Mouse (Mus musculus) urinary bladder, postnatal 10 days (tissue): ENCODE results near the gene Akap11.

ENCODE experiments used
- DNase-seq: peaks from one replicate; pipeline ENCODE4 v3.0.0; 2022; ENCODE audit warnings: low spot score

Gene Akap11

DNA sequence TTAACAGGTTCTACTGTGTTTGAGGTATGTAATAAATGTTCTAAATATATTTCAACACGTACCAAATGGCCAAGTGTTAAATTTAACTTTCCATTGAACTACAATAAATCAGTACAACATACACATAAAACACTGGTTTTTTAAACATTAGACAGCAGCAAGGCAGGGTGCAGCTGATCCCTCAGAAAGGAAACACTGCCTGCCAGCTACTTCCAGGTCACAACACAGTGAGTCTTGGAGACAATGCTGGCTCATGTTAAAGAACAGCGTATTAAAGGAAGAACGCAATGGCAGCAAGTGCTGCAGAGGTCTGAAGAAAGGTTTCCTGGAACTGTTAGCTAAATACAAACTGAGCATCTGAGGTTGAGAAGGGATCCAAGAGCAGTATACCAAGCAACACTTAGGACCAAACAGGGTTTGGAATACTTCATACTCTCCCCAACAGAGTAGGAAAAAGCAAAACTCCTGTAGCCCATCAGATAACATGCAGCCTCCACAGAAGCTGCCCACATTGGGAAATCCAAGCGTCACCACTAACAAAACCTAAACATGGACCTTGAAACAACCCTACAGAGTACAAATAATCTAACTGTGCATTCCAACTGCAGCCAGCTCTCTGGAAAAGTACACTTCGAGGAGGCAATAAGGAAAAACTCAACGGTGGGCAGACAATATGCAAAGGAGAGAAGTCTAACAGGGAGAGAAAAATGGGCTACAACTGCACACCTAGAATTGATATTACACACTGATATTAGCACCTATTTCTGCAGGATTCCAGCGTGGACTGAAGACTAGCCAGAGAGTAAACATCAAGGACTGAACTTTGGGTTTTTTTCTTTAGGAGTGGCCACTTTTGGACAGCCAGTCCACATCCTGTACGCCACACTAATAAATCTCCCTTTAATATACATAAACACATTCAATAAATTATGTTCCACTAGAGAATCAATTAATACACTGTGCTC is 7.9 kb downstream of the Akap11 start:
- DNase-seq, result no peak

DNA sequence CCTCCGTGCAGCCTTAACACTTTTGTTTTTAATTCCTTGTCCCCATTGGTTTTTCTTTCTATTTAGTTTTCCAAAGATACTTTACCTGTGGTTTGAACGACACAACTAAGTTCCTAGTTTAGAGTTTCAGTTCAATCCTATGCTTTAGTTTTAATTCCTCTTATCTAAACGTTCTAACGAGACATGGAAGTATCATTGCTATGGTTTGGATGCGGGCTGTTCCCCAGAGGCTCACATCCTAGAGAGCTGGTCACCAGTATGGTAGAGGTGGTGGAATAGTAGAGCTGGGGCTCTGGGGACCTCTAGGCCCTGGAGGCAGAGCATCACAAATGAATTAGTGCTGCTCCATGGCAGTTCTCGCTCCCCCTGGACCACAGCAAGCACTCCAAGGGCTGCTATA is 9.7 kb downstream of the Akap11 start:
- DNase-seq, result no peak

DNA sequence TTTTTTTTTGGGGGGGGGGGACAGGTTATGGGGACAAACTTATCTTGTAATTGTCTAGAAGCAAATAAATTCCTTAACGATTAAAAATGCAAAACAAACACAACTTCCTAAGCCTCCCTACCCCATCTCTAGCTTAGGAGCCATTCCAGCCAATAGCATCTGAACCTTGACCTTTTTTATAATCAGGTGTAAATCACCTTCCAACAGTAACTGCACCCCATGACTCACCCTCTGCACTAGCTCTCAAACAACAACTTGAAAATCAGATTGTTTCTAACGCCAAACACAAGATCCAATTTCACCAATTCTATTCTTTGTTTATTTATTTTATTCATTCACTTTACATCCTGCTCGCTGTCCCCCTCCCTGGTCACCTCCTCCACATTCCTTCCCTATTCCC is 10.1 kb downstream of the Akap11 start:
- DNase-seq, result no peak

DNA sequence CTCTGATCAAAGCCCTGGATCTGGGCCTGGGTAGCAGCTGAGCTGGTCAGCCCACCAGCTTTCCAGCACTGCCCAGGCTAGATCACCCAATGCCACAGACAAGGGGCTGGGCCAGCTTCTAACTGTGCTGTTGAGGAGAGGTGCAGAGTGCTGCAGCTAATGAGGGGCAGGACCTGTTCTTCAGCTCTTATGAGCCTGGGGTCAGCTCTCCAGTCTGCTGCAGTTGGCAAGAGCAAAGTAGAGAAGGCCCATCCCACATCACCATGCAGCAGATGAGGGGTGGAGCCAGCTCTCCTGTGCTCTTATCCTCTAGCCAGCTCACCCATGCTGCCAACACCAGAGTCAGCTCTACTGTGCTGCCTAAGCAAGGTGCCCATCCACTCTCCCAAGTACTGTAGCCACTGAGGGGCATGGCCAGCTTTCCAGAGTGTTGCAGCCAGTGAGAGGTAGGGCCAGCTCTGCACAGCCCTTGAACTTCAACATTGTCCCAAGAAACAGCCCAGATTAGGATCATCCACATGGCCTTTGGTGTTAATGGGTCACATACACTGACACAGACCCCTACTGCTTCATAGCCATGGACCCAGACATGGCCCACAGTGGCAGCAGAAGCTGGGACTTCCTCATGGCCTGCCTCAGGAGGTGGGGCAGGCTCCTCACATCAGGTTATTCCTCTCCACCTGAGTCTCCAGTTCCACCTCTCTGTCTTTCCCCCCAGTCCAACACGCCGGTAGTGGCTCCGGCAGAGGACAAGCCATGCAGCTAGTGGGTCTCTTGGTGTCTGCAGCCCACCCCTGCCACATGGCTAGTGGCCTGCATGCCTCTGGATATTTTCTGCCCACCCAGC is 10.8 kb downstream of the Akap11 start:
- no peak for DNase-seq

DNA sequence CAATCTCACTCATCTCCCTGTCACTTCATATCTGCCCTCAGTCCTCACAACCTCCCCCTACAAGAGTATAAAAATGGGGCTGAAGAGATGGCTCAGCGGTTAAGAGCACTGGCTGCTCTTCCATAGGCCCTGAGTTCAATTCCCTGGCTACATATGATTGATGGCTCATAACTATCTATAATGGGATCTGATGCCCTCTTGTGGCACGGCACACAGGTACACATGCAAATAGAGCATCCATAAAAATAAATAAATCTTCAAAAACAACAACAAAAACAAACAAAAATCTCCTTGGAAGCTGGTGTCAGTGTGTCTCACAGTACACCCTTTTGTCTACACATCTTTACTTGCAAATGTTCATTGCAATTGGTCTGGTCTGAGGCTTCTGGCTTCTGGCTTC is 11.5 kb downstream of the Akap11 start:
- no peak for DNase-seq

DNA sequence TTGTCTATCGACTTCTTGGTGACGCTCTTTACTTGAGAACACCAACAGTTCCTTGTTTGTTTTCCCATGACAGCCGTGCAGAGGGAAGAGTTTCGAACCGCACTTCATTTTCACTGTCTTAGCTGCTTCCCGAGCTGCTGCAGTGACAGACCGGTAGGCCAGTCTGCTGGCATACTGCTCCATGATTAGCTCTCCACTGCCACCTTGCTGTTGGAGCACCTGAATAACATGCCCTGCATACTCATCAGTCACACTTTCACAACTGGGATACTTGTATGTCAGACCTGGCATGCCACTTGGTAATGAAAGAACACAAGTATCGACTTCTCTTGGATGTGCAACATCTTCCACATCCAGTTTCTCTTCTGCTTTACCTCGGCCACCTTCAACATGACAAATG is 25.9 kb downstream of the Akap11 start:
- no peak for DNase-seq

DNA sequence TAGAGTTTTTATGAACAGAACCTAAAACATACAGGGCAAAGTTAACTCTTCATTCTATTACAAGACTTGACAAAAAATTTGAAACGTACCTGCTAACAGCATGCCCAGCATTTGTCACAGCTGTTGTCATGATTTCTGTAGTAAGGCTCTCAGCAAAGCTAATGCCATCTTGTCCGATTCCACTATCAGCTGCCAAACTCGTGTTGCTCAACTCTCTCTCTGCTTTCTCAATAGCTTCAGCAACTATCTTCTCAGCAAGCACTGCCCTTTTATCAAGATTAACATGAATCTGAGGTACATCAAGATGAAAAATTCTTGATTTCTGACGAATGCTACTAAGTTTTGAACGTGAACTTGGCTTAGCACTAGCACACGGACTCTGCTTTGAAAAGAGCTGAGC is 26.8 kb downstream of the Akap11 start:
- DNase-seq, result no peak

DNA sequence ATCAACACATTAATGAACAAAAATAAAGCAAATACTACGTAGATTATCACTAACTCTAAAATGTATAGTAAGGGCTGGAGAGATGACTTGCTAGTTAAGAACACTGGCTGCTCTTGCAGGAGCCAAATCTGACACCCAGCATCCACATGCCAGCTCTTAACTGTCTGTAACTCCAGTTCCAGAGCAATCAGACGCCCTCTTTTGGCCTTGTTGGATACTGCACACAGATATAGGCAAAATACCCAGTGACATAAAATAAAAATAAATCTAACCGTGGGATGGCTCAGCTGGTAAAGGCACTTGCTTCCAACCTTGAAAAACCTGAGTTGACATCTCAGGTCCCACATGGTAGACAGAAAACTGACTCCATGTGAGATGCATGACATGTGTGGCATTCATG is 36.0 kb downstream of the Akap11 start:
- DNase-seq, result no peak

DNA sequence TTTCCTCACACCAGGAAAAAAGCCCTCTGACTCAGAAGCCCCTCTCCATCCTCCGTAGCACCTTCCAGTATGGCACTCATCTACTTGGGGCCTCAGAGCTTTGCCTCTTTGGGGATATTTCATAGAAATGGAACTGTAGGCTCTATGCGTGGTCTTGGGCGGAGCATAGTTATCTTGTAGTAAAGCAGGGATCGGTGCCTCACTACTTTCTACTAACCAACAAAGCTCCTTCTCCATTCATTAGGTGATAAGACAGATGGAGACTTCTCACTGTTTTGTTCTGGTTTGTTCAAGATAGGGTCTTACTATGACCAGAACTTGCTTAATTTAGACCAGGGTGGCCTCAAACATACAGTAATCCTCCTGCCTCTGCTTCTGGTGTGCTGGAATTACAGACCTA is 39.9 kb downstream of the Akap11 start:
- DNase-seq, result no peak

DNA sequence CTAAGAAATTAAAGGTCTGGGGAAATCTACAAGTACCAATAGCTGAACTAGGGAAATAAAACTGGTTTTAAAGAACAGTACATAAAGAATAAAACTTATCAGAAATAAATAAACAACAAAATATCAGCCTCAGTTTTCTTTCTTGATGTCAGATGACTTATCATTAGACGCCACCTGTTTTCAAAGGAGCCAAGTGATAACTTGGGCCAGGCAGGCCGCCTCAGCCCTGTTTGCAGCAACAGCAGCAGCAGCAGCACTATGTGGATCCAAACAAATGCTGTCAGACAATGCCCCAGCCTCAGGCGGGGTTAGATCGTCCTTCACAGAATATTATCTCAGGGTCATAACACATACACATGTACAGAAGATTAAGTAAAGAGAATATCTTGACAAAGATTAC is 41.4 kb downstream of the Akap11 start:
- no peak for DNase-seq

DNA sequence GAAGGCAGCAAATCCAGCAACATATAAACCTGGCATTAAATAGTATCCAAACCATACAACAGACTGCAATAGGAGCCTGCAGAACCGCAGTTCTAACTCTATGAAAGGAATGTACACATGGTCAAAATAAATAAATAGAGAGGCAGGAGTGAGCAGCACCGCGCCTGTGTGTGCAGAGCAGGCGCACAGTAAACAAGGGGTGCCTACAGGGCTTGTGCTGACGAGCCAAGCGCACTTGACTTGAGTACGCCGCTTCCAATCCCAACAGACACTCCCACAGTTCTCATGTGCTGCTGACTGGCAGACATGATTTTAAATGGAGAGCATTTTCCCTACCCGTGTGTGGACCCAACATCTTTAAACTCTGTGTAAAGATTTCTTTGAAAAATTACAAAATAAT is 44.0 kb downstream of the Akap11 start:
- no peak for DNase-seq

DNA sequence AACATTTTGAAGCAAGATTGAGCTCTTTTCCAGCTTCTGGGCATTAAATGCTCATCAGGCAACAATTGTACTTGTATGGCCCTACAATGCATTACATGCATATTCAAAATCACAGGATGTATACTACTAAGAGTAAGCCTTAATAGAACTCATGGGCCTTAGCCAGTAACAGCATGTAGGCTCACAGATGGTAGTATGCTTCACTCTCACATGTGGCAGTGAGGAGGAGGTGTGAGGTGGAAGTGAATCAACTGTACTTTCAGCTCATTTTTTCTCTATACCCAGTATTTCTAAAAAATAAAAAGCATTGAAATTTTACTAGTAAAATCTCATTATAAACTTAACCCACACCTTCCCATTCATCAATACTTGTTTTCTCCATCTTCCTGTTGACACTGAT is 45.2 kb downstream of the Akap11 start:
- no peak for DNase-seq

DNA sequence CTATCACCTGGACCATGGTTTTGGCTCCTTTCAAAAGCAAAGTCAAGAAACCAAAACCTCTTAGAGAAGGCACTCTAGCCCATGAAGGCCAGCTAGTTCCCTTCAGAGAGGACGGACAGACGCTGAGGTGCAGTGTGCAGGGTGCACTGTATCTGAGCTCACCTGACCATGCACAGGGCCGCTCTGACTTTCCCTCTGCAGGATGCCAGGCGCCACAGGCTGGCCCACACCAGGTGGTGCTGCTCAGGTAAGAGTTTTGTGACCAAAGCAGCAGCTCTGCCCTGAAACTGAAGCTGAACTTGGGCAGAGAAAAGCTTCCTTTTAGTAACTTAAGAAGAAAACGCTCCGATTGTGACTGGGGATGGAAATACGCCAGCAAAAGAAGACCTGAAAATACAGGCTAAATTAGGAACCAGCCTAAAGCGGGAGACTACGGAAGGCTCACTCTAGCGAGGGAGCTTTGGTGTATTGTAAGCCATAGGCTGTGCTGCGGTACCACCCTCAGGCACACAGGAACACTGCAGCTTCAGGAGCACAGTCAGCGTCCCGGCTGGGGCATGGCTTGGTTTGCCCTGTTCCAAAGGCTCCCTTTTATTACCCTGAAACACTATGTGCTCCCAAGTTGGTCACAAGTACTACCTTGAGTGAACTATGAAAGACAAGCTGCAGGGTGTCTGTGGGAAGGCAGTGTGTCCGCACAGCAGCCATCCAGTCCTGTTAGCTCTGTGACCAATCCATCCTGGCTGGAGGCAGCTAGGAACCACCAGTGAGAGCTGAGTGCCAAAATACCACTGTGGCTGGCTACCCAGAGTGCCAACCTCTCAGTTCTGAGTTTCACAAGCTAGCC is 54.0 kb downstream of the Akap11 start:
- DNase-seq, result no peak

DNA sequence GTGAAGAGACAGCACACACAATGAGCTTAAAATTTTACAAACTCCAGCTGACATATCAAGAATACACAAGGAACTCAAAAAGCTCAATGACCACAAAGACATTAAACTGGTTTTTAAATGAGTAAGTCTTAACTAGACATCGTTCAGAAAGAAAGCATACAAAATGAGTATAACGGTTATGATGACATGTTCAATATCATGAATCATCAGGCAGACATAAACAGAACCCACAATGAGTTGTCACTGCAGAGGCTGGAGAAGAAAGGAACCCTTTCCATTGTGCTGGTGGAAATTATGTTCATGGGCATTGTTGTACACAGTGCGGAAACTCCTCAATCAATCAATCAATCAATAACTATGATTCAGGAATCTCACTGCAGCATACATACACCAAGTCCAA is 62.5 kb downstream of the Akap11 start:
- DNase-seq, result no peak

DNA sequence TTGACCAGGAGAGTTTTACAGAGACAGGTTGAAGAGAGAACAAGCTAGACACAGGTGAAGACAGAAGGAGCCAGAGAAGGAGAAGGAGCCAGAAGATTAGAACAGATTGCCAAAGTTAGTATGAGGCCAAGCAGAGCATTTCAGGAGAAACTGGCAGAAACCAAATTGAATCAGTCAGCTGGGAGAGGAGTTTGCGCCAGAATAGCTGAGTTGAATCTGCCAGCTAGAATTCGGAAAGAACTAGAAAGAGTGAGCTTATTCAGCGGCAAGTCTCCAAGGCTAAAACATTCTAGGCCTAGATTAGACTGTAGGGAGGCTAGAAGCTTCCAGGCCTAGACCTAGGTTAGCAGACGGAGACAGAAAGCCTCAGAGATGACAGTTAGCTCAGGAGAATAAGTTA is 65.9 kb downstream of the Akap11 start:
- DNase-seq, result no peak

DNA sequence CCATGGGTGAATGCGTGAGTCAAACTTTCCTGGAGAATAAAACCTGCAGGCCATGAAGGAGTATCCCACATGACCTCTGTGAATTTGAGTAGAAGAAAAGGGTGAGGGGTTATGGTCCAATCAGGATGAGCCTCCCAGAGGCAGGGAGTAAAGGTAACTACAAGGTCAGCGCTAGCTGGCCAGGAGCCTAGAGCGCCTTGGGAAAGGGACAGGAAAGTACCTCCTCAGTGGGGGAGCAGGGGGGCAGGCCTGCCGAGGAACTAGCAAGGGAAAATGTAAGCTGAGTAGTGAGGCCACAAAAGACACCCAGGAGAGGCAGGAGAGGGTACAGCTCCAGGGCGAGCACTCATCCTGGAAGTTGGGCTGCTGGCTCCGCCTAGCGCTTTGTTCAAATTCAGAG is 67.6 kb downstream of the Akap11 start:
- DNase-seq, result no peak

DNA sequence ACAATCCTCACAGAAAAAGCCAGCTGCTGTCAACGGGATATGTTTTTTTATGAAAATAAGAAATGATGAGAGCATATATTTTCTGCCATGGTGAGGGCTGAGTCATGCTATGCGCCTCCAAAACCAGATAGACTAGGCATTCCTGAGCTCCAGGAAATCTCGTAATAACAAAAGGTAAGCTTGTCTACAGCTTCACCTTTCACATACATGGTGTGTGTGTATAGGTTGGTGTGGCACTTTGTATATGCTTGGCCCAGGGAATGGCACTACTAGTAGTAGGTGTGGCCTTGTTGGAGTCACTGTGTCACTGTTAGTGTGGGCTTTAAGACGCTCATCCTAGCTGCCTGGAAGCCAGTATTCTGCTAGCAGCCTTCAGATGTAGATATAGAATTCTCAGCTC is 68.6 kb downstream of the Akap11 start:
- DNase-seq, result no peak

DNA sequence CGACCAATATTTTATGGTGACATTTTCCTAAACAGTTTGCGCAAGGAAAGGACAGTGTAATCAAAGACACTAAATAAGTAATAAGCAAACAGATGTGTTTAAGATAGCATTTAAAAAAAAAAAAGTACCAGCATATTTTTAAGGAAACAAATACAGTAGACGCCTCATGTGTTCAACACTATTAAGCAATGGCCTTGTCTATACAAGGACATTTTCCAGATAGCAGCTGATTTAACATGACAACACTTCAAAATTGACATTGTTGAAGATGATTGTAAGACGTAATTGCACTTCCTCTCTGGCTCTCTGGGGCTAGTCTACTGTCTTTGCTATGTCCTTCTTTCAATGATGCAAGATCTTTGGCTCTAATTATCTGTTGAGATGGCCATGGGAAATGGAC is 72.3 kb downstream of the Akap11 start:
- no peak for DNase-seq

DNA sequence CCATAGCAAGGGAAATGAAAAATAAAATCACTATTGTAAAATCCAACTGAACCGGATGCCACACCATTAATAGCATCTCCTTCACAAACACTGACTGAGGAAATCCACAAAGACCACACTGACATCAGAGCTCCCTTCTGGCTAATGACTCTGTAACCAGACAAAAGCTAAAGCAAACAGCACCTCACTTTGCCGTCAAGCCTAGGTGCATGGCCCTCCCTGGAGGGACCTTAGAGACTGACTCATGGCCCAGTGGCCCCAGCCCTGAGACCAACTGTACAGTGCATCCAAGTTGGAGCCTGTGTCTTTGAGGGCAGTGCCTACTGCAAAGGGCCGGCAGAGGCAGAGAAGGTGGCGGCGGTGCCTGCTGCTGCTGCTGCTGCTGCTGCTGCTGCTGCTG is 77.5 kb downstream of the Akap11 start:
- DNase-seq, result no peak

DNA sequence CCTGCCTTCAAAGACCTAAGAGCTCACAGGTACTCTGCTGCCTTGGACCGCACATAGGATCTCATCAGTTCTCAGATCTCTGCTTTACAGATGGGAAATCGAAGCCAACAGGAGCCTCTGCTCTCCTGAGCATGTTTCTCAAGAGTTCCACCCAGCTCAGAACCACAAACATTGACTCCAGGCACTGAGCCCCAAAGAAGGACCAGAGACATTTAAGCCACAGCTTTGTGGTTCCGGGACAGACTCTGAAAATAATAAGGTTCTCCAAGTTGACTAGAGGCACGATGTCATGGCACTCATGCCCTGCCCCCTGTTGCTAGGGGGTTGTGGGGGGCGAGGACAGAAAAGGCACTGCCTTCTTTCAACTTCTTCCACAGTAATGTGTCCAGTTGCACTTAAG is 77.9 kb downstream of the Akap11 start:
- no peak for DNase-seq

DNA sequence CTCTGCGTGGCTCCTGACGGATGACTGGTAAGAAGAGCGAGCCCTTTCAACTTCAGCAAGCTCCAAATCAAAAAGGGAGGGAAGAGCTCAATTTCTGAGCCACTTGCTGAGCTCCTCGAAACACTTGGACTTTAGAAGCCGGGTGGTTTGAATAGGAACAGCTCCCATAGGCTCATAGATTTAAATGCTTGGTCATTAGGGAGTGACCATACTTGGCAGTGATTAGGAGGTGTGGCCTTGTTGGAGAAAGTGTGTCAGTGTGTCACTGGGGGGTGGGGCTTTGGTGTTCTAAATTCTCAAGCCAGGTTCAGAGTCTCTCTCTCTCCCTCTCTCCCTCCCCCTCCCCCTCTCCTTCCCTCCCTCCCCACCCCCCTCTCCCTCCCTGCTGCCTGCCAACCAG is 81.6 kb downstream of the Akap11 start:
- no peak for DNase-seq

DNA sequence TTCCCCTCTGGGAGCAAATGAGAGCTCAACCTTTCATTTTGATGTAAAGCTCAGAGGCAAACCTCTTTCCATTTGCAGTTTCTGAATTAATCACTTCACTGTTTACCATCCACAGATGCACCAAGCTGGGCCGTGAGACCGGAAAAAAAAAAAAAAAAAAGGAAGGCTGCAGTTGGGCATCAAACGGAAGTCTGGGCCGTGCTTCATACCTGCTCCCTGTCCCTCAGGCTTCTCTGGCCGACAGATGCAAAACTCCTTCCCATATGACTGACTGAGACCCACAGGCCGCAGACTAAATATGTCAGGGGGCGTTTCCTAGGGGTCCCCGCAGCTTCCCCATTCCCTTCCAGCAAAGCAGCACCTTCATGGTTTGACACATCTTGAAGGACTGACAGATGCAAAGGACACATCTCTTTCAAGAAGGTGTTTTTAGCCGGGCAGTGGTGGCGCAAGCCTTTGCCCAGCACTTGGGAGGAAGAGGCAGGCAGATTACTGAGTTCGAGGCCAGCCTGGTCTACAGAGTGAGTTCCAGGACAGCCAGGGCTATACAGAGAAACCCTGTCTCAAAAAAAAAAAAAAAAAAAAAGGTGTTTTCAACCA is 87.7 kb downstream of the Akap11 start:
- no peak for DNase-seq
